Mouse (Mus musculus) adrenal gland, adult 2 months (tissue): ENCODE measurements around the gene Rnf169. TPM values are rescaled to one million over a fixed set of nuclear protein-coding genes. Genes with fewer than 3 reads are reported as not detected.
A peak's percentile ranks its signal among the peaks of the same experiment; 100 is the strongest.

Experiments used
- DNase-seq: peaks from one replicate; pipeline ENCODE4 v3.0.0; 2021
- long read RNA-seq: library from polyadenylated mRNA; stranded (forward); transcript quantifications from one replicate; pipeline ENCODE4 v2.0.0, GENCODE M21; 2021
- polyA plus RNA-seq: library from polyadenylated mRNA; depleted of rRNA; stranded (reverse); fragments of >200 nt; gene quantifications from 2 replicates; pipeline ENCODE4 v1.2.3, GENCODE M21; 2012; rRNA removed
- total RNA-seq, 2 experiments: library from RNA; stranded (reverse); gene quantifications; 2 replicates each; pipeline ENCODE4 v1.2.3; 2021

Rnf169 gene
- total RNA-seq (10 to 100 TPM; 13.0 to 13.8 TPM), polyA plus RNA-seq (3.7 and 5.0 TPM in 2 replicates)
- long read RNA-seq, full-length matches to known transcripts = 1 of 2 reads
- long read RNA-seq, partial matches to known transcripts = 0 of 2 reads
- long read RNA-seq, other reads (novel, unspliced or antisense) = 1 of 2 reads

- peak; percentile 95 for DNase-seq
These were observed at the start of gene Rnf169 for GRCm38 (mm10) chr7:99980132-99980591. TSS of gene Rnf169 (minus strand) at chr7:99980448.

- DNase-seq = no peak
These were observed 49.1 kb upstream of the Rnf169 start for GRCm38 (mm10) chr7:100029307-100029706.

- no peak for DNase-seq
These were observed 47.1 kb upstream of the Rnf169 start for GRCm38 (mm10) chr7:100027353-100027752.

- DNase-seq = no peak
These were observed 36.8 kb upstream of the Rnf169 start for GRCm38 (mm10) chr7:100017056-100017455.

- peak; percentile 77 for DNase-seq
These were observed 33.9 kb upstream of the Rnf169 start for GRCm38 (mm10) chr7:100014123-100014600.

GRCm38 (mm10) chr7:100012515-100012914, 32.3 kb upstream of the Rnf169 start:
- no peak for DNase-seq

GRCm38 (mm10) chr7:100012085-100012484, 31.8 kb upstream of the Rnf169 start:
- peak; percentile 49 for DNase-seq

GRCm38 (mm10) chr7:100010711-100011110, 30.5 kb upstream of the Rnf169 start:
- no peak for DNase-seq

GRCm38 (mm10) chr7:100009640-100010039, 29.4 kb upstream of the Rnf169 start:
- DNase-seq = peak; percentile 76

- no peak for DNase-seq
These were observed 28.5 kb upstream of the Rnf169 start for GRCm38 (mm10) chr7:100008765-100009164.

- no peak for DNase-seq
These were observed 26.2 kb upstream of the Rnf169 start for GRCm38 (mm10) chr7:100006411-100006810.

- peak; percentile 53 for DNase-seq
These were observed 25.5 kb upstream of the Rnf169 start, which contains the start of gene Chrdl2 for GRCm38 (mm10) chr7:100005790-100006189. TSS of gene Chrdl2 (plus strand) at chr7:100006172.

- no peak for DNase-seq
These were observed 23.5 kb upstream of the Rnf169 start for GRCm38 (mm10) chr7:100003781-100004180.

- no peak for DNase-seq
These were observed 18.4 kb upstream of the Rnf169 start for GRCm38 (mm10) chr7:99998668-99999067.

- DNase-seq = no peak
These were observed 14.9 kb upstream of the Rnf169 start for GRCm38 (mm10) chr7:99995186-99995585.

- no peak for DNase-seq
These were observed 12.9 kb upstream of the Rnf169 start for GRCm38 (mm10) chr7:99993159-99993558.

- no peak for DNase-seq
These were observed 10.9 kb upstream of the Rnf169 start for GRCm38 (mm10) chr7:99990990-99991707.

GRCm38 (mm10) chr7:99989844-99990760, 9.9 kb upstream of the Rnf169 start:
- peak; percentile 63 for DNase-seq

- DNase-seq = peak; percentile 76
These were observed 8.5 kb upstream of the Rnf169 start for GRCm38 (mm10) chr7:99988725-99989124.

- no peak for DNase-seq
These were observed 2.3 kb upstream of the Rnf169 start for GRCm38 (mm10) chr7:99982256-99983242.

GRCm38 (mm10) chr7:99981311-99981710, 1.1 kb upstream of the Rnf169 start:
- DNase-seq = peak; percentile 32
